In genomic region chr13:41801177-41801636, GRCm38 (mm10) we compare ENCODE assay signal across 9 mouse cellular contexts. TPM values are rescaled to one million over a fixed set of nuclear protein-coding genes. Genes with fewer than 3 reads are reported as not detected.
DNase-seq lines count a peak whose midpoint lies in the region; ATAC-seq lines count a peak whose summit lies in the region.
"Had no signal": no experiment of that assay in that cellular context is flagged by ENCODE, and none has a peak within 500 bp of the region (broad histone marks: within the 10 kb centered on the region; RNA-seq: fewer than 3 reads in every experiment).

No protein-coding gene starts in this region.

- intact Hi-C loops in heart, postnatal 36 days (cut with DNase I): no loop called here

- H3K27ac ChIP-seq in heart, embryonic 13.5 days (replicated peaks): no peak overlapping the region
- peak overlapping the region; percentile 28; the same call in 1 of the 2 replicates for H3K27ac ChIP-seq in forebrain, embryonic 11.5 days (ENCODE audit: low read depth, low read length)
- H3K27ac ChIP-seq in midbrain, embryonic 13.5 days: peak overlapping the region; percentile 59

- peaks cover 20% of the 10 kb centered on the region for H3K4me1 ChIP-seq in heart, embryonic 13.5 days
- peaks cover 4% of the 10 kb centered on the region; the same call in 1 of the 2 replicates for H3K4me1 ChIP-seq in forebrain, embryonic 11.5 days (replicated peaks; ENCODE audit: control insufficient read depth, insufficient read depth, low read length)
- H3K4me1 ChIP-seq in midbrain, embryonic 13.5 days (replicated peaks): peaks cover 21% of the 10 kb centered on the region

- DNase-seq in heart, postnatal 36 days: no peak
- DNase-seq in adrenal gland, adult 2 months: peak; percentile 72
- DNase-seq in forebrain, embryonic 11.5 days (ENCODE audit: low spot score): peak; percentile 80
- peak; percentile 78 to 82 for DNase-seq in layer of hippocampus, adult 8-10 months (ENCODE audit: low spot score in 2 of 2)
- DNase-seq in gastrocnemius, adult 18-20 months (ENCODE audit: low spot score): no peak

- no peaks in the 10 kb centered on the region for H3K9me3 ChIP-seq in heart, embryonic 13.5 days
- no peaks in the 10 kb centered on the region for H3K9me3 ChIP-seq in forebrain, embryonic 11.5 days (ENCODE audit: control insufficient read depth, low read length)
- no peaks in the 10 kb centered on the region for H3K9me3 ChIP-seq in midbrain, embryonic 13.5 days
- H3K9me3 ChIP-seq: G1E had no signal

- no peak; the same call in 1 of the 2 replicates for ATAC-seq in heart, embryonic 13.5 days (ENCODE audit: extremely low read depth, insufficient number of reproducible peaks, low FRiP score, low TSS enrichment)
- peak; percentile 91 for ATAC-seq in forebrain, embryonic 11.5 days (replicated peaks; ENCODE audit: low FRiP score)
- peak; percentile 95 for ATAC-seq in midbrain, embryonic 13.5 days
- ATAC-seq in monocyte, adult 5-6 weeks (replicated peaks; ENCODE audit: insufficient number of reproducible peaks, low FRiP score, low TSS enrichment, poor library complexity, severe bottlenecking): no peak

- no peak overlapping the region for H3K4me3 ChIP-seq in heart, embryonic 13.5 days
- H3K4me3 ChIP-seq in forebrain, embryonic 11.5 days (ENCODE audit: low read depth, low read length): peak overlapping the region; percentile 2; the same call in 1 of the 2 replicates
- peak overlapping the region; percentile 22 for H3K4me3 ChIP-seq in midbrain, embryonic 13.5 days (replicated peaks)

- H3K9ac ChIP-seq in heart, embryonic 13.5 days: peak overlapping the region; percentile 37; the same call in 1 of the 2 replicates
- H3K9ac ChIP-seq in forebrain, embryonic 11.5 days (ENCODE audit: low read length): no peak overlapping the region
- no peak overlapping the region for H3K9ac ChIP-seq in midbrain, embryonic 13.5 days (replicated peaks)

- H3K27me3 ChIP-seq in heart, embryonic 13.5 days (replicated peaks): no peaks in the 10 kb centered on the region
- H3K27me3 ChIP-seq in forebrain, embryonic 11.5 days (ENCODE audit: control insufficient read depth, insufficient read depth, low read length): no peaks in the 10 kb centered on the region
- no peaks in the 10 kb centered on the region for H3K27me3 ChIP-seq in midbrain, embryonic 13.5 days

- H3K36me3 ChIP-seq in heart, embryonic 13.5 days: no peaks in the 10 kb centered on the region
- H3K36me3 ChIP-seq in forebrain, embryonic 11.5 days (ENCODE audit: control insufficient read depth, insufficient read depth, low read length): no peaks in the 10 kb centered on the region
- no peaks in the 10 kb centered on the region for H3K36me3 ChIP-seq in midbrain, embryonic 13.5 days
- H3K36me3 ChIP-seq: G1E had no signal

- peak overlapping the region; percentile 44 for H3K4me2 ChIP-seq in heart, embryonic 13.5 days
- H3K4me2 ChIP-seq in forebrain, embryonic 11.5 days (ENCODE audit: low read depth, low read length, severe bottlenecking): peak overlapping the region; percentile 42; the same call in 1 of the 2 replicates
- peak overlapping the region; percentile 49 for H3K4me2 ChIP-seq in midbrain, embryonic 13.5 days (replicated peaks)

- WGBS in heart, embryonic 13.5 days: 10% methylated on average over 8 of the region's 8 CpGs
- 2% methylated on average over 8 of the region's 8 CpGs for WGBS in forebrain, embryonic 11.5 days
- WGBS in midbrain, embryonic 13.5 days: under 1% methylated on average over 8 of the region's 8 CpGs

RNA-seq across cellular contexts. Expression of gene Adtrp, which starts 46.3 kb away (rescaled TPM):
- 0.33 TPM in 1 of 2 replicates, not detected in the other for polyA plus RNA-seq in heart, embryonic 13.5 days (2015; fragmentation: Nextera tagmentation; extraction: Ambion mirVana)
- total RNA-seq in heart, postnatal 36 days (2021): 1 to 10 TPM in 1 of 2 experiments, under 1 TPM in 1; 0.79 to 2.6 TPM
- total RNA-seq in adrenal gland, adult 2 months (2021): 100 to 1,000 TPM in 1 of 2 experiments, 10 to 100 TPM in 1; 52.7 to 132 TPM
- polyA plus RNA-seq in adrenal gland, adult 2 months (2012; rRNA removed): 6.1 and 6.9 TPM in 2 replicates
- polyA plus RNA-seq in forebrain, embryonic 11.5 days (2014; fragmentation: Nextera tagmentation; extraction: Ambion mirVana): not detected in 2 replicates
- under 1 TPM in 2 of 4 experiments, not detected in 2; 0.82 to 0.87 TPM for total RNA-seq in layer of hippocampus, adult 8-10 months (2022)
- polyA plus RNA-seq in midbrain, embryonic 13.5 days (2015; fragmentation: Nextera tagmentation; extraction: Ambion mirVana): not detected in 2 replicates
- 0.49 to 7.5 TPM in 2 of 3 replicates, not detected in the other for total RNA-seq in monocyte, adult 5-6 weeks (2017)
- total RNA-seq in gastrocnemius, adult 18-20 months (2021): under 1 TPM; 0.50 to 0.64 TPM
- total RNA-seq: G1E had no signal
- polyA plus RNA-seq: G1E had no signal

Comparison
In these comparisons a context has a peak if more than half of its experiments do, and no peak if none do; other contexts are left out.
1. ATAC-seq: peak in forebrain, embryonic 11.5 days (single experiment) and midbrain, embryonic 13.5 days (single experiment); none in heart, embryonic 13.5 days (single experiment) and monocyte, adult 5-6 weeks (single experiment).
2. DNase-seq: peak in adrenal gland, adult 2 months (single experiment), forebrain, embryonic 11.5 days (single experiment) and layer of hippocampus, adult 8-10 months (2 of 2); none in heart, postnatal 36 days (0 of 2) and gastrocnemius, adult 18-20 months (single experiment).
3. Peak in every context shown above with its lines, with median percentiles within 50 percentile points of each other: H3K4me2 ChIP-seq.